Mouse (Mus musculus): Measurements from ENCODE around the gene Taar3. TPM values are rescaled to one million over a fixed set of nuclear protein-coding genes. Genes with fewer than 3 reads are reported as not detected.

Taar3 gene
- not detected in 2 replicates for polyA plus RNA-seq (2015; fragmentation: Nextera tagmentation; extraction: Ambion mirVana)

DNA sequence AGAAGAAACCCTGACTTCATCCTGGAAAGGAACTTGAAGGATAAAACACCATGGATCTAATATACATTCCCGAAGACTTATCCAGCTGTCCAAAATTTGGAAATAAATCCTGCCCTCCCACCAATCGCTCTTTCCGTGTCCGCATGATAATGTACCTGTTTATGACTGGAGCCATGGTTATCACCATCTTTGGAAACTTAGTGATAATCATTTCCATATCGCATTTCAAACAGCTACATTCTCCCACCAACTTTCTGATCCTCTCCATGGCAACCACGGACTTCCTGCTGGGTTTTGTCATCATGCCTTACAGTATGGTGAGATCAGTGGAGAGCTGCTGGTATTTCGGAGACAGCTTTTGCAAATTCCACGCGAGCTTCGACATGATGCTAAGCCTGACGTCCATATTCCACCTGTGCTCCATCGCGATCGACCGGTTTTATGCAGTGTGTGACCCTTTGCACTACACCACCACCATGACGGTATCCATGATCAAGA is at the start of gene Taar3:
Gene Taar3 (plus strand): TSS at position 51 of the 498 bp plus-strand sequence.
- ATAC-seq (ENCODE audit: extremely low read depth, insufficient number of reproducible peaks, low FRiP score, low TSS enrichment) = no peak
- WGBS = 81% methylated on average over 16 of the region's 16 CpGs

DNA sequence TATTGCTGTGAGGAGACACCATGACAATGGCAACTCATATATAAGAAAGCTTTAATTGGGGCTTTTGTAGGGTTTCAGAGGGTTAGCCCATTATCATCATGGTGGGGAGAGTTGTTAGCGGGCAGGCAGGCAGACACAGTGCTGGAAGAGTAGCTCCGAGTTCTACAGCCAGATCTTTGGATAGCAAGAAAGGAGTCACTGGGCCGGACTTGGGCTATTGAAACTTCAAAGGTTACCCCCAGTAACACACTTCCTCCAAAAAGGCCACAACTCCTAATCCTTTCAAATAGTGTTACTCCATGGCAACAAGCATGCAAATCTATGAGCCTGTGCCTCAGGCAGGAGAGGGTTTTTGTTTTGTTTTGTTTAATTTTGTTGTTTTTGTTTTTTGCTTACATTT is 48.2 kb upstream of the Taar3 start:
- Histone ChIP-seq H3K36me3 (no peaks in the 10 kb centered on the region), H3K27me3 (replicated peaks) (no peaks in the 10 kb centered on the region), H3K27ac (replicated peaks) (no peak overlapping the region), H3K4me3 (no peak overlapping the region), H3K4me2 (no peak overlapping the region), H3K9me3 (no peaks in the 10 kb centered on the region), H3K9ac (no peak overlapping the region), H3K4me1 (no peaks in the 10 kb centered on the region)
- no peak for ATAC-seq (ENCODE audit: extremely low read depth, insufficient number of reproducible peaks, low FRiP score, low TSS enrichment)
- 77% methylated on average over 3 of the region's 3 CpGs for WGBS

More for the DNA sequence above, at the start of gene Taar3:
- no peaks in the 10 kb centered on the region for H3K36me3 ChIP-seq
- H3K9ac ChIP-seq = no peak within 1 kb of the TSS
- H3K27me3 ChIP-seq (replicated peaks) = no peaks in the 10 kb centered on the region
- H3K4me1 ChIP-seq = peaks cover 9% of the 10 kb centered on the region
- no peaks in the 10 kb centered on the region for H3K9me3 ChIP-seq
- no peak within 1 kb of the TSS for H3K27ac ChIP-seq (replicated peaks)
- no peak within 1 kb of the TSS for H3K4me3 ChIP-seq
- no peak within 1 kb of the TSS for H3K4me2 ChIP-seq

DNA sequence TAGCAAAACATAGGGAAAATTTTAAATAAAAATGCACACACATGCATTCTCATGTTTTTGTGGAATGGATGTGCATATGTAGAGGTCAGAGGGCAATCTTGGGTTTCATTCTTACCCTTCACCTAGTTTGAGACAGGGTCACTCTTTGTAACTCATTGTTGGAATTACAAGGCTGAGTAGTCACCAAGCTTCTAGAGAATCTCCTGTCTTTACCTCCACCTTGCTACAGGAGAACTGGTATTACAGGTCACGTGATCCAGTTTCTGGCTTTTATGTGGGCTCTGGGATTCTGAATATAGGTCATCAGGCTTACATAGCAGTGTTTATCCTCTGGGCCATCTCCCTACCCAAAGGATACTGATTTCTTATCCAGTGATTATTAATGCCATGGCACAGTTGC is 43.7 kb upstream of the Taar3 start:
- Histone ChIP-seq H3K9me3 (no peaks in the 10 kb centered on the region), H3K27ac (replicated peaks) (no peak overlapping the region), H3K9ac (no peak overlapping the region), H3K36me3 (no peaks in the 10 kb centered on the region), H3K4me3 (no peak overlapping the region), H3K27me3 (replicated peaks) (no peaks in the 10 kb centered on the region), H3K4me2 (no peak overlapping the region), H3K4me1 (no peaks in the 10 kb centered on the region)
- ATAC-seq (ENCODE audit: extremely low read depth, insufficient number of reproducible peaks, low FRiP score, low TSS enrichment) = no peak
- 88% methylated on average over 1 of the region's 1 CpGs for WGBS

DNA sequence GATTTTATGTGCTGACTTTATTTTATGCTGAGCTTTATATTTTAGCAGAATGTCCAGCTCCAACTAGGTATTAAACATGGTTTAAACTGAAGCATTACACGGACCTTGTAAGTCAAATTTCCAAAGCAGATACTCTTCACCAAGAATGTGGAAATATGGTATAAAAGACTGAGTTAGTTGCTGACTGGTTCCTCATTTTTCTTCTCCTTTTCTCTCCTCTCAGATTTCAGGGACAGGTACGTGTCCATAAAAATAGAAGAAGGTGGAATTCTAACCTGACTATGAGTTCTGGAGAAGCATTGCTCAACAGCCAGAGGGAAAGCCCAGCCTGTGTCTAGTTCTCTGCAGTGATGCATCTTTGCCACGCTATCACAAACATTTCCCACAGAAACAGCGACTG is 29.3 kb upstream of the Taar3 start, which contains the start of gene Taar1:
Gene Taar1 (plus strand): TSS at position 301 of the 400 bp plus-strand sequence.
- WGBS = 76% methylated on average over 4 of the region's 4 CpGs
- Histone ChIP-seq H3K9ac (no peak within 1 kb of the TSS), H3K9me3 (no peaks in the 10 kb centered on the region), H3K4me2 (no peak within 1 kb of the TSS), H3K27me3 (replicated peaks) (no peaks in the 10 kb centered on the region), H3K36me3 (no peaks in the 10 kb centered on the region), H3K27ac (replicated peaks) (no peak within 1 kb of the TSS), H3K4me1 (no peaks in the 10 kb centered on the region), H3K4me3 (no peak within 1 kb of the TSS)
- ATAC-seq (ENCODE audit: extremely low read depth, insufficient number of reproducible peaks, low FRiP score, low TSS enrichment) = no peak

DNA sequence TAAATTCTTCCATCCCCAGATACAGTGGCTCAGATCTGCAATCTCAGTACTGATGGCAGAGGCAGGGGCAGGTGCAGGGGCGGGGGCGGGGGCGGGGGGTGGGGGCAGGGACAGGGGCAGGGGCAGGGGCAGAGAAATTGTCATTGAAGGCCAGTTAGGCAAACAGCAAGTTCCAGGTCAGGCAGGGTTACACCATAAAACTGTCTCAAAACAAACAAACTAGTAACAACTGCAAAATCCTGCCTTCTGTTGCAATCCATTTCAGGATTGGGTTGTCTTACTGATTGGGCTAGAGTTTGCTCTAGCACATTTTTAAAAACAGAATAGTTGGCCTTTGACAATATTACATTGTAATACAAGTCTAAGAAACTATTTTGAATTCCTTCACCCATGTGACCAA is 26.9 kb upstream of the Taar3 start:
- H3K36me3 ChIP-seq = no peaks in the 10 kb centered on the region
- no peak for ATAC-seq (ENCODE audit: extremely low read depth, insufficient number of reproducible peaks, low FRiP score, low TSS enrichment)

DNA sequence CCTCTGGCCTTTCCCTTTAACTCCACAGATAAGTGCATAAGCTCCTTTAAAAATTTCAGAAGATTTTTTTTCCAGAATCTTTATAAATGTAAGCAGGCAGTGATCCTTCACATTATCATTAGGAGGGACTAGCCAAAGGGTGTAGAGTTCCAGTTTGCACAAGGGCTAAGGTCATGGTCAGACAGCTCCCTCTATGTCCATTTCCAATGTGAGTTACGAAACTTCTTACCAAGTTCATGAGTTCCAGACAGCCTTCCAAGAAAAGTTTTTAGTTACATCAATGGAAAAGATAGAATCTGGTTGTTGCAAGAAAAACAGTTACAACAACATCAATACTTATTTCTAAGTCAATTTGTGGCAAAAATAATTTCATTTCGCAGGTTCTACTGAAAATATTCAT is 25.4 kb upstream of the Taar3 start:
- no peak for ATAC-seq (ENCODE audit: extremely low read depth, insufficient number of reproducible peaks, low FRiP score, low TSS enrichment)
- no peaks in the 10 kb centered on the region for H3K4me1 ChIP-seq
- no peaks in the 10 kb centered on the region for H3K9me3 ChIP-seq
- no peak overlapping the region for H3K27ac ChIP-seq (replicated peaks)
- H3K9ac ChIP-seq = no peak overlapping the region
- WGBS = 72% methylated on average over 2 of the region's 2 CpGs
- H3K4me3 ChIP-seq = no peak overlapping the region
- H3K4me2 ChIP-seq = no peak overlapping the region
- H3K27me3 ChIP-seq (replicated peaks) = no peaks in the 10 kb centered on the region
- H3K36me3 ChIP-seq = no peaks in the 10 kb centered on the region

More for the DNA sequence above, 26.9 kb upstream of the Taar3 start:
- Histone ChIP-seq H3K27me3 (replicated peaks) (no peaks in the 10 kb centered on the region), H3K4me1 (no peaks in the 10 kb centered on the region), H3K4me3 (no peak overlapping the region), H3K27ac (replicated peaks) (no peak overlapping the region), H3K9me3 (no peaks in the 10 kb centered on the region), H3K4me2 (no peak overlapping the region), H3K9ac (no peak overlapping the region)
- 62% methylated on average over 3 of the region's 3 CpGs for WGBS

DNA sequence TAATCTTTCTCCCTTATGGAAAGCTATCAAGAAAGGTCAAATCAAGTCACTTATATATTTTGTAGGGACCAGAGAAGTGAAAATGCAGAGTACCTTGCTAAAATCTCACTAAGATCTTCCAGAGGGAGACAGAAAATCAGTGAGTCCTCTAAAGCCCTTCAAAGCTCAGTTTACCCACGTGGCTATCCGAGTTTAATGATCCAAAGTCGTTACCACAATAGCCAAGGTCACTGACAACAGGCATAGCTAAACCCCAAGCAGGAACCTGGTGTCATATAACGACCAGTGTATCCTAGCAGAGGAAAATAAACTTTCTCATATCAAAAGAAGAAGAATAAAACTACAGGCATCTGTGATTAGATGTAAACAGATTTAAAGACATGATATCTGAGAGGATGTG is 11.7 kb upstream of the Taar3 start:
- 46% methylated on average over 4 of the region's 4 CpGs for WGBS
- Histone ChIP-seq H3K9me3 (no peaks in the 10 kb centered on the region), H3K27me3 (replicated peaks) (no peaks in the 10 kb centered on the region), H3K27ac (replicated peaks) (no peak overlapping the region), H3K4me1 (no peaks in the 10 kb centered on the region), H3K4me2 (no peak overlapping the region), H3K36me3 (no peaks in the 10 kb centered on the region), H3K9ac (no peak overlapping the region), H3K4me3 (no peak overlapping the region)
- no peak for ATAC-seq (ENCODE audit: extremely low read depth, insufficient number of reproducible peaks, low FRiP score, low TSS enrichment)

DNA sequence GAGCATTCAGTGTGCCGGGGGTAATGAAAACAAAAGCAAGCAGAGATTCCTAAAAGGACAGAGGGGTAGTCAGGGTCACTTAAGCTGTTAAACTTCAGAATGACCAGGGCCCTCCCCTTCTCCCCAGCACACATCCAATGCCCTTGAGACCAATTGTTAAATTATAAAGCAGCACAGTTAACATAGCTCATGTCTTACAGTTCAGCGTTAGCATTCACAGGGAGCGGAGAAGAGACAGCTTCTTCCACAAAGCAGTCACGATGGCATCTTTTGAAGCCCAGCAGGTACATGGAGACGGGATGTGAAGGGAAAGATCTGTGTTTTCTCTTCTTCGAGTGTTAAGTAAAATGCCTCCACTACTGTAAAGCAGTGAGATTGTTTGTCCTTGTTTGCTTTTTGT is 11.0 kb upstream of the Taar3 start, which contains the start of gene Taar2:
Gene Taar2 (plus strand): TSS at position 261 of the 400 bp plus-strand sequence.
- Histone ChIP-seq H3K36me3 (no peaks in the 10 kb centered on the region), H3K4me2 (no peak within 1 kb of the TSS), H3K4me3 (no peak within 1 kb of the TSS), H3K9me3 (no peaks in the 10 kb centered on the region), H3K27me3 (replicated peaks) (no peaks in the 10 kb centered on the region), H3K9ac (no peak within 1 kb of the TSS), H3K27ac (replicated peaks) (no peak within 1 kb of the TSS), H3K4me1 (no peaks in the 10 kb centered on the region)
- WGBS = 54% methylated on average over 6 of the region's 6 CpGs
- no peak for ATAC-seq (ENCODE audit: extremely low read depth, insufficient number of reproducible peaks, low FRiP score, low TSS enrichment)

DNA sequence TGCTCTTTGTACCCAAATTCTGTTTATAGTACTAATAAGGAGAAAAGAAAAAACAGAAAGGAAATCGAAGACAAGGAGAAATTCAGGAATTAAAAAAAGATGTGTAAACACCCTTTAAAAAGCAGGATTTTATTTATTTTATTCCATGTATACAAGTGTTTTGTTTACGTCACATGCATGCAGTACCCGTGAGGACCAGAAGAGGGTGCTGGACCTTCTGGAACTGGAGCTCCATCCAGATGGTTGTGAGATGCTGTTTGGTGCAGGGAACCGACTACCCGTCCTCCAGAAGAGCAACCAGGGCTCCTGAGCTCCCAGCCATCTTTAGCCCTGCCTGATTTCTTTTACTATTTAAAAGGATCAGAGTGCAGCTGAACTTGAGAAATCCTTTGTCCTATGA is 6.9 kb upstream of the Taar3 start:
- Histone ChIP-seq H3K27me3 (replicated peaks) (no peaks in the 10 kb centered on the region), H3K27ac (replicated peaks) (no peak overlapping the region), H3K36me3 (no peaks in the 10 kb centered on the region), H3K4me1 (no peaks in the 10 kb centered on the region), H3K4me2 (no peak overlapping the region), H3K4me3 (no peak overlapping the region), H3K9ac (no peak overlapping the region), H3K9me3 (no peaks in the 10 kb centered on the region)
- ATAC-seq (ENCODE audit: extremely low read depth, insufficient number of reproducible peaks, low FRiP score, low TSS enrichment) = no peak
- WGBS = 68% methylated on average over 5 of the region's 5 CpGs

DNA sequence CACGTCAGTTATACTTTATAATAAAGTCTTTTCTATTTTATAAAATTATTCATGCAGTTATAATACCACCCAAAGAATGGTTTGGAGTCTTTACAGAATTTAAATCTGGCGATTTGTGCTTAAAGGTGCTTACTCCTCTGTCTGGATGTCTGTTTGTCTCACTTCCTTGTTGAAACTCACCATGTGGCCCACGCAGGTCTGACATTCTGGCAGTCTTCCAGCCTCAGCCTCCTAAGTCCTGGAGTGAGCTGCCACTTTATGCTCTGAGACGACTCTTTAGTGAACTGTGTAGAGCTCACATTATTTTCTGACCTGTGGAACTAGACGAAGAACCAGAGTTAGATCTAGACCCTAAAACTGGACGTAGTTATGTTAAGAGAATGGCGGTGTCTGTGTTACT is 1.3 kb upstream of the Taar3 start:
- ATAC-seq (ENCODE audit: extremely low read depth, insufficient number of reproducible peaks, low FRiP score, low TSS enrichment) = no peak
- Histone ChIP-seq H3K9me3 (no peaks in the 10 kb centered on the region), H3K36me3 (no peaks in the 10 kb centered on the region), H3K27ac (replicated peaks) (no peak overlapping the region), H3K4me3 (no peak overlapping the region), H3K27me3 (replicated peaks) (no peaks in the 10 kb centered on the region), H3K9ac (no peak overlapping the region), H3K4me2 (no peak overlapping the region), H3K4me1 (peaks cover 5% of the 10 kb centered on the region)
- 45% methylated on average over 7 of the region's 7 CpGs for WGBS

DNA sequence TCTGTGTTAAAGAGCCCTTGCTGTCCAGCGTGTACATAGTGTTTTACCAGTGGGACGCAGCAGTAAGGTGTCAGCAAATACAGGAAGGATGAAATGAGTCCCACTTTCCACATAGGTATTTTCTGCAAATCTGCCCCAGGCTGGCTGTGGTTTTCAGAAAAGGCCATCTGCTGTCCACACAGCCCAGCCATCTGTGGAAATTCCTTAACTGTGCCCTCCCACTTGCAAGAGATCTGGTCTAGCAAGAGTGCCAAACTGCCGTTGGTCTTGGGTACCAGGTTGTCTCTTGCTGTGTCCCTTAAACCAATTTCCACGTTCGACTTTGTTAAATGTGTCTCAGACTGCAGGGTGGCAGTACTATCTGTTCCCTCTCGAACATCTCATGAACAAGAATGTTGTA is 2.4 kb downstream of the Taar3 start:
- Histone ChIP-seq H3K4me3 (no peak overlapping the region), H3K36me3 (no peaks in the 10 kb centered on the region), H3K4me1 (peaks cover 11% of the 10 kb centered on the region), H3K9ac (no peak overlapping the region), H3K27ac (replicated peaks) (no peak overlapping the region), H3K27me3 (replicated peaks) (no peaks in the 10 kb centered on the region), H3K4me2 (no peak overlapping the region), H3K9me3 (no peaks in the 10 kb centered on the region)
- no peak for ATAC-seq (ENCODE audit: extremely low read depth, insufficient number of reproducible peaks, low FRiP score, low TSS enrichment)
- WGBS = 67% methylated on average over 6 of the region's 6 CpGs

DNA sequence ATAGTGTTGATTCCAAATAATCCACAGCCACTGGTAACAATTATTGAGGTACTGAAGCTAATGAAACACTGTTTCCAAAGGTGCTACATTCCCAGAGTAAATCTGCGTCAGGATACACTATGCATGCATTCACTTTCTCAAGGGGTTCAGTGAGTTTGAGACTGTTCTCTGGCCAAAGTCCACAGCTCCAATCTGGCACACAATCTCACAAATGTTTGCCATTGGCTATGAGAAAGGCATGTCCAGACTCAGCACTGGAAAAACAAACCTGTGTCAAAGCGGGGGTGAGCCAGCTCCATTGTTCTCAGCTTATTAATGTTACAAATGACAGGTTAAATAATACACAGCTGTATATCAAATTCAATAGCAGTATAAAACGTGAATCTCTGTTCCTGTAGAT is 9.7 kb downstream of the Taar3 start:
- no peak overlapping the region for H3K4me2 ChIP-seq
- H3K27ac ChIP-seq (replicated peaks) = no peak overlapping the region
- H3K4me3 ChIP-seq = no peak overlapping the region
- H3K27me3 ChIP-seq (replicated peaks) = no peaks in the 10 kb centered on the region
- peaks cover 20% of the 10 kb centered on the region; the same call in 1 of the 2 replicates for H3K4me1 ChIP-seq
- no peak overlapping the region for H3K9ac ChIP-seq
- no peaks in the 10 kb centered on the region for H3K9me3 ChIP-seq
- H3K36me3 ChIP-seq = no peaks in the 10 kb centered on the region
- WGBS = 53% methylated on average over 3 of the region's 3 CpGs
- ATAC-seq (ENCODE audit: extremely low read depth, insufficient number of reproducible peaks, low FRiP score, low TSS enrichment) = no peak

Data from heart, embryonic 13.5 days (tissue).